Comparison of ENCODE assay signal across 23 mouse cellular contexts in the genomic region with DNA sequence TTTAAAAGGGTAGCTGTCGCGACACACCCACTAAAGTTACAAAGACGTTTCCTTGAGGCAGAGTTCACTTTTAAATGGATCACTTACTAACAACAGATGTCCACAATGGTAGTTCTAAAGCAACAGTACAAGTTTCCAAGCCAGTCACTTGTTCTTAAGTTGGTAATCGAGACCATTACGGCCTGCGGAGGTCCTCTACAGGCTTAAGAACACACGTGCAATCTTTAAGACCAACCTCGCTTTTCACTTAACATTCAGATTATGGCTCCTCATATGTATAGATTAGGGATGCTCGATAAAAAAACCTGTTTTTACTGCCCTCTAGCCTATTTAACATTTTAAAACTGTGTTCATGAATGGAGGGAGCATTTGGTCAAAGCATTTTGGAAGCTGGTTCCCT. TPM values are rescaled to one million over a fixed set of nuclear protein-coding genes. Genes with fewer than 3 reads are reported as not detected.
"Had no signal": no experiment of that assay in that cellular context is flagged by ENCODE, and none has a peak within 500 bp of the region (broad histone marks: within the 10 kb centered on the region; RNA-seq: fewer than 3 reads in every experiment).

No protein-coding gene starts in this region.

- H3K9me3 ChIP-seq: liver, embryonic 15.5 days; lung, embryonic 15.5 days; megakaryocyte, embryonic 14.5 days; midbrain, embryonic 12.5 days; neural tube, embryonic 12.5 days had no signal

- H3K4me2 ChIP-seq: liver, embryonic 15.5 days; lung, embryonic 15.5 days; midbrain, embryonic 12.5 days; neural tube, embryonic 12.5 days had no signal

- H3K27me3 ChIP-seq: liver, embryonic 15.5 days; lung, embryonic 15.5 days; megakaryocyte, embryonic 14.5 days; midbrain, embryonic 12.5 days; neural tube, embryonic 12.5 days had no signal

- H3K9ac ChIP-seq: liver, embryonic 15.5 days; liver, postnatal 0 days; lung, embryonic 15.5 days; midbrain, embryonic 12.5 days; neural tube, embryonic 12.5 days had no signal

- ATAC-seq: liver, postnatal 0 days; lung, postnatal 0 days; midbrain, embryonic 16.5 days had no signal

- DNase-seq: liver, postnatal 0 days; lung, adult 2 months; lung, postnatal 14 days; lung, postnatal 36 days; midbrain, embryonic 14.5 days; right cerebral cortex, postnatal 14 days; thymus, adult 18-20 months; thymus, postnatal 14 days; thymus, postnatal 4 days had no signal

- H3K27ac ChIP-seq: liver, embryonic 15.5 days; lung, embryonic 15.5 days; macrophage; midbrain, embryonic 12.5 days; neural tube, embryonic 12.5 days had no signal

- H3K4me3 ChIP-seq: liver, embryonic 15.5 days; lung, embryonic 15.5 days; megakaryocyte, embryonic 14.5 days; midbrain, embryonic 12.5 days; neural tube, embryonic 12.5 days had no signal

RNA-seq across cellular contexts. Expression of a gene that starts 51.7 kb away (rescaled TPM):
- total RNA-seq: megakaryocyte progenitor cell, adult 5-6 weeks; monocyte, adult 5-6 weeks had no signal
- polyA plus RNA-seq: liver, embryonic 15.5 days; lung, adult 2 months; midbrain, embryonic 14.5 days; neural tube, embryonic 14.5 days; spleen, adult 2 months; stomach, embryonic 14.5 days; urinary bladder, adult 2 months had no signal
